8 mouse cellular contexts compared by ENCODE assay signal in genomic region chr10:60686641-60686975, GRCm38 (mm10). TPM values are rescaled to one million over a fixed set of nuclear protein-coding genes. Genes with fewer than 3 reads are reported as not detected.
DNase-seq lines count a peak whose midpoint lies in the region; ATAC-seq and TF ChIP-seq lines count a peak whose summit lies in the region.

No protein-coding gene starts in this region.

- H3K9me3 ChIP-seq in lung, embryonic 14.5 days (ENCODE audit: low read depth, low read length): no peaks in the 10 kb centered on the region
- H3K9me3 ChIP-seq in hindbrain, embryonic 15.5 days: no peaks in the 10 kb centered on the region
- no peaks in the 10 kb centered on the region for H3K9me3 ChIP-seq in neural tube, embryonic 11.5 days (ENCODE audit: control insufficient read depth, low read length)

- peak overlapping the region; percentile 100 for H3K4me2 ChIP-seq in lung, embryonic 14.5 days
- H3K4me2 ChIP-seq in hindbrain, embryonic 15.5 days: peak overlapping the region; percentile 100
- peak overlapping the region; percentile 98 for H3K4me2 ChIP-seq in neural tube, embryonic 11.5 days (ENCODE audit: low read depth)

- intact Hi-C loops in left cerebral cortex, postnatal 36 days (cut with DNase I): loop anchor here (2.0 kb wide), 1 partner anchor 156 kb away; no protein-coding TSS in a partner anchor

- no peaks in the 10 kb centered on the region for H3K4me1 ChIP-seq in lung, embryonic 14.5 days (ENCODE audit: insufficient read depth)
- no peaks in the 10 kb centered on the region for H3K4me1 ChIP-seq in embryonic fibroblast, embryonic 13.5 days (ENCODE audit: control insufficient read depth, insufficient read depth, low read length)
- H3K4me1 ChIP-seq in hindbrain, embryonic 15.5 days (replicated peaks): peaks cover 26% of the 10 kb centered on the region
- peaks cover 9% of the 10 kb centered on the region for H3K4me1 ChIP-seq in neural tube, embryonic 11.5 days (ENCODE audit: control insufficient read depth, insufficient read depth, low read length)

- H3K36me3 ChIP-seq in lung, embryonic 14.5 days (ENCODE audit: insufficient read depth): no peaks in the 10 kb centered on the region
- no peaks in the 10 kb centered on the region for H3K36me3 ChIP-seq in hindbrain, embryonic 15.5 days
- no peaks in the 10 kb centered on the region for H3K36me3 ChIP-seq in neural tube, embryonic 11.5 days (ENCODE audit: control insufficient read depth, insufficient read depth, low read length)

- peak overlapping the region; percentile 52; the same call in 1 of the 2 replicates for H3K9ac ChIP-seq in lung, embryonic 14.5 days
- peak overlapping the region; percentile 65 for H3K9ac ChIP-seq in hindbrain, embryonic 15.5 days
- no peak overlapping the region for H3K9ac ChIP-seq in neural tube, embryonic 11.5 days (ENCODE audit: low read length)

- WGBS in lung, embryonic 14.5 days: 0% methylated on average over 37 of the region's 37 CpGs
- under 1% methylated on average over 37 of the region's 37 CpGs for WGBS in hindbrain, embryonic 15.5 days
- WGBS in neural tube, embryonic 11.5 days: 0% methylated on average over 31 of the region's 37 CpGs

- no peak for TF ChIP-seq CTCF in lung, embryonic 14.5 days (IDR thresholded peaks at IDR 0.05; ENCODE audit: low read depth)
- no peak for TF ChIP-seq CTCF in embryonic fibroblast, embryonic 13.5 days (IDR thresholded peaks at IDR 0.05; ENCODE audit: borderline replicate concordance, insufficient read depth, low read length)

- no peak overlapping the region for H3K27ac ChIP-seq in lung, embryonic 14.5 days (ENCODE audit: low read depth)
- H3K27ac ChIP-seq in embryonic fibroblast, embryonic 13.5 days (ENCODE audit: insufficient read depth, low read length): no peak overlapping the region
- no peak overlapping the region for H3K27ac ChIP-seq in hindbrain, embryonic 15.5 days (replicated peaks)
- no peak overlapping the region for H3K27ac ChIP-seq in neural tube, embryonic 11.5 days (ENCODE audit: low read depth, low read length)

- H3K4me3 ChIP-seq in lung, embryonic 14.5 days (ENCODE audit: low read depth, low read length): peak overlapping the region; percentile 53
- H3K4me3 ChIP-seq in embryonic fibroblast, embryonic 13.5 days (ENCODE audit: insufficient read depth, low read length): peak overlapping the region; percentile 44
- peak overlapping the region; percentile 79 for H3K4me3 ChIP-seq in hindbrain, embryonic 15.5 days
- H3K4me3 ChIP-seq in neural tube, embryonic 11.5 days (ENCODE audit: low read depth, low read length): peak overlapping the region; percentile 47

- TF ChIP-seq POLR2A in embryonic fibroblast, embryonic 13.5 days (IDR thresholded peaks at IDR 0.05; ENCODE audit: low read depth, low read length): no peak

- DNase-seq in lung, embryonic 14.5 days: peak; percentile 17
- no peak for DNase-seq in lung, postnatal 14 days
- DNase-seq in neural tube, embryonic 11.5 days (ENCODE audit: low spot score): peak; percentile 35
- no peak for DNase-seq in ovary, postnatal 14 days (ENCODE audit: low spot score)
- no peak for DNase-seq in left cerebral cortex, postnatal 36 days (ENCODE audit: low spot score in 2 of 2)
- no peak for DNase-seq in right cerebral cortex, adult 18-20 months

- H3K27me3 ChIP-seq in lung, embryonic 14.5 days (ENCODE audit: insufficient read depth, low read length): peaks cover 58% of the 10 kb centered on the region
- H3K27me3 ChIP-seq in hindbrain, embryonic 15.5 days: peaks cover 65% of the 10 kb centered on the region
- H3K27me3 ChIP-seq in neural tube, embryonic 11.5 days (ENCODE audit: control insufficient read depth, insufficient read depth, low read length): peaks cover 54% of the 10 kb centered on the region

- 0 out of 2 replicates have a peak, but pooled peaks have one; percentile 9 for ATAC-seq in lung, embryonic 14.5 days (ENCODE audit: insufficient read depth)
- ATAC-seq in hindbrain, embryonic 15.5 days (ENCODE audit: low FRiP score, low read depth): no peak
- no peak for ATAC-seq in neural tube, embryonic 11.5 days (ENCODE audit: insufficient read depth, low FRiP score, low TSS enrichment)

RNA-seq across cellular contexts. Expression of gene Cdh23, which starts 9.7 kb away (rescaled TPM):
- polyA plus RNA-seq in lung, embryonic 14.5 days (2014; fragmentation: Nextera tagmentation; extraction: Ambion mirVana): 0.26 TPM in 2 replicates
- 0.53 and 0.86 TPM in 2 replicates for polyA plus RNA-seq in embryonic fibroblast, embryonic 13.5 days (2011; ENCODE audit: insufficient read length, low read depth, missing spikeins)
- polyA plus RNA-seq in hindbrain, embryonic 15.5 days (2015; fragmentation: Nextera tagmentation; extraction: Ambion mirVana): 4.9 and 6.9 TPM in 2 replicates
- 0.50 and 0.51 TPM in 2 replicates for polyA plus RNA-seq in neural tube, embryonic 11.5 days (2014; fragmentation: Nextera tagmentation; extraction: Ambion mirVana)
- total RNA-seq in left cerebral cortex, postnatal 36 days (2021): 1 to 10 TPM; 1.7 to 1.8 TPM

Comparison
In these comparisons a context has a peak if more than half of its experiments do, and no peak if none do; other contexts are left out.
1. DNase-seq: peak in lung, embryonic 14.5 days (single experiment) and neural tube, embryonic 11.5 days (single experiment); none in lung, postnatal 14 days (single experiment), ovary, postnatal 14 days (single experiment), left cerebral cortex, postnatal 36 days (0 of 2) and right cerebral cortex, adult 18-20 months (single experiment).
2. Peak in every context shown above with its lines, with median percentiles within 50 percentile points of each other: H3K4me2 ChIP-seq and H3K4me3 ChIP-seq.